Mouse (Mus musculus): ENCODE data around the gene 2900026A02Rik.

GRCm38 (mm10) chr5:113226632-113227102 lies 5.6 kb upstream of the 2900026A02Rik start, which contains the start of gene Tmem211:
- TF ChIP-seq CTCF (IDR thresholded peaks at IDR 0.05) (peak; percentile 98), POLR2A (IDR thresholded peaks at IDR 0.05; ENCODE audit: insufficient read depth, low read depth, low read length) (0 out of 2 replicates have a peak, but pooled peaks have one; percentile 12), EP300 (IDR thresholded peaks at IDR 0.05; ENCODE audit: insufficient read depth, low read depth, low read length) (peak; percentile 98)

Measured in heart, adult 2 months (tissue).